Mouse (Mus musculus): ENCODE measurements at regions not wholly inside any gene's neighbourhood (a gene's known extent, or its start where the extent isn't known, plus 50 kb on each side); places are given as distances from the start of the nearest gene placed in this dataset.

- no peaks in the 10 kb centered on the region for H3K36me3 ChIP-seq (ENCODE audit: control insufficient read depth, insufficient read depth, low read length, poor library complexity, severe bottlenecking)
- H3K4me1 ChIP-seq (ENCODE audit: control insufficient read depth in 2 of 2, insufficient read depth in 2 of 2, low read length in 2 of 2, poor library complexity in 1 of 2) = no peaks in the 10 kb centered on the region
- H3K27ac ChIP-seq (ENCODE audit: insufficient read depth, low read depth, low read length, poor library complexity, severe bottlenecking) = no peak overlapping the region
- no peak for DNase-seq (ENCODE audit: low read depth, low spot score)
- in situ Hi-C loops (cut with MboI; ENCODE audit: low sequenced_read_pairs in 2 of 2, unreplicated experiment in 2 of 2) = no loop called here
- TF ChIP-seq ZNF384 (IDR thresholded peaks at IDR 0.05; ENCODE audit: low read depth, low read length) (no peak), ZC3H11A (IDR thresholded peaks at IDR 0.05; ENCODE audit: borderline replicate concordance, low read depth, low read length) (no peak), CHD2 (IDR thresholded peaks at IDR 0.05; ENCODE audit: low read depth, low read length) (no peak), MAFK (IDR thresholded peaks at IDR 0.05; ENCODE audit: insufficient read depth, low read depth, low read length) (no peak), HCFC1 (IDR thresholded peaks at IDR 0.05; ENCODE audit: borderline replicate concordance, insufficient read depth, low read length) (no peak)
- no peaks in the 10 kb centered on the region for H3K9me3 ChIP-seq (ENCODE audit: control insufficient read depth, insufficient read depth, low read depth, low read length)
- H3K4me3 ChIP-seq (ENCODE audit: insufficient read depth in 1 of 2, low read depth in 1 of 2, low read length in 2 of 2, poor library complexity in 1 of 2, severe bottlenecking in 1 of 2) = no peak overlapping the region
- no peak overlapping the region for H3K9ac ChIP-seq (ENCODE audit: insufficient read depth, low read depth, low read length, poor library complexity, severe bottlenecking)
These were observed 270.7 kb downstream of the Ins1 start for GRCm38 (mm10) chr19:52534758-52535157.

DNA sequence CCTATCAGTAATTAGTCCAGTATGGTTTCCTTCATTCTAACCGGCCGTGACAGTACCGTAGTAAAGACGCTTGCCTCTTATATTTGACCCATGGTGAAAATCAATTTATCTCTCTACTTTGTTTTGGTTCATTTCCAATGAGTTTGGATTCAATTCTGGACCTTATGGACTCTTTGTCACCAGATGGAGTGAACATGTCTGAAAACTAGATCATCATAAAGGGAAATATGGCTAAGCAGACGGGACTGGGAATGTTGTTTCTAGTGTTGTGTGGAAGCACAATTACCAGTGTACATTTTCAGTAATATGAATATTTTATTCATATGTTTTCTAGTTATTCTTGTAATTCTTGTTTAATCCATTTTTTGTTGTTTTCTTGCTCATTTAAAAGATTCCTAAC is 261.4 kb downstream of the Ins1 start:
- no peaks in the 10 kb centered on the region for H3K9me3 ChIP-seq (ENCODE audit: control insufficient read depth, insufficient read depth, low read depth, low read length)

GRCm38 (mm10) chr19:52503331-52503730 is 239.2 kb downstream of the Ins1 start:
- no peaks in the 10 kb centered on the region for H3K9me3 ChIP-seq (ENCODE audit: control insufficient read depth, insufficient read depth, low read depth, low read length)
- no peak for TF ChIP-seq CHD2 (IDR thresholded peaks at IDR 0.05; ENCODE audit: low read depth, low read length)
- no peak for TF ChIP-seq ZC3H11A (IDR thresholded peaks at IDR 0.05; ENCODE audit: borderline replicate concordance, low read depth, low read length)
- TF ChIP-seq HCFC1 (IDR thresholded peaks at IDR 0.05; ENCODE audit: borderline replicate concordance, insufficient read depth, low read length) = no peak
- TF ChIP-seq ZNF384 (IDR thresholded peaks at IDR 0.05; ENCODE audit: low read depth, low read length) = no peak
- TF ChIP-seq MAFK (IDR thresholded peaks at IDR 0.05; ENCODE audit: insufficient read depth, low read depth, low read length) = no peak
- no peaks in the 10 kb centered on the region for H3K36me3 ChIP-seq (ENCODE audit: control insufficient read depth, insufficient read depth, low read length, poor library complexity, severe bottlenecking)
- no peak overlapping the region for H3K4me3 ChIP-seq (ENCODE audit: insufficient read depth in 1 of 2, low read depth in 1 of 2, low read length in 2 of 2, poor library complexity in 1 of 2, severe bottlenecking in 1 of 2)
- no peak overlapping the region for H3K27ac ChIP-seq (ENCODE audit: insufficient read depth, low read depth, low read length, poor library complexity, severe bottlenecking)
- H3K4me1 ChIP-seq (ENCODE audit: control insufficient read depth in 2 of 2, insufficient read depth in 2 of 2, low read length in 2 of 2, poor library complexity in 1 of 2) = no peaks in the 10 kb centered on the region
- H3K9ac ChIP-seq (ENCODE audit: insufficient read depth, low read depth, low read length, poor library complexity, severe bottlenecking) = no peak overlapping the region
- in situ Hi-C loops (cut with MboI; ENCODE audit: low sequenced_read_pairs in 2 of 2, unreplicated experiment in 2 of 2) = no loop called here
- no peak for DNase-seq (ENCODE audit: low read depth, low spot score)

More for the DNA sequence above, 261.4 kb downstream of the Ins1 start:
- no peak overlapping the region for H3K4me3 ChIP-seq (ENCODE audit: insufficient read depth in 1 of 2, low read depth in 1 of 2, low read length in 2 of 2, poor library complexity in 1 of 2, severe bottlenecking in 1 of 2)
- no peak for DNase-seq (ENCODE audit: low read depth, low spot score)
- in situ Hi-C loops (cut with MboI; ENCODE audit: low sequenced_read_pairs in 2 of 2, unreplicated experiment in 2 of 2) = no loop called here
- no peaks in the 10 kb centered on the region for H3K36me3 ChIP-seq (ENCODE audit: control insufficient read depth, insufficient read depth, low read length, poor library complexity, severe bottlenecking)
- no peak overlapping the region for H3K27ac ChIP-seq (ENCODE audit: insufficient read depth, low read depth, low read length, poor library complexity, severe bottlenecking)
- no peak overlapping the region for H3K9ac ChIP-seq (ENCODE audit: insufficient read depth, low read depth, low read length, poor library complexity, severe bottlenecking)
- TF ChIP-seq MAFK (IDR thresholded peaks at IDR 0.05; ENCODE audit: insufficient read depth, low read depth, low read length) (no peak), ZNF384 (IDR thresholded peaks at IDR 0.05; ENCODE audit: low read depth, low read length) (no peak), CHD2 (IDR thresholded peaks at IDR 0.05; ENCODE audit: low read depth, low read length) (no peak), HCFC1 (IDR thresholded peaks at IDR 0.05; ENCODE audit: borderline replicate concordance, insufficient read depth, low read length) (no peak), ZC3H11A (IDR thresholded peaks at IDR 0.05; ENCODE audit: borderline replicate concordance, low read depth, low read length) (no peak)
- no peaks in the 10 kb centered on the region for H3K4me1 ChIP-seq (ENCODE audit: control insufficient read depth in 2 of 2, insufficient read depth in 2 of 2, low read length in 2 of 2, poor library complexity in 1 of 2)

Data from ES-E14 (cell line).